Mouse (Mus musculus): Measurements from ENCODE around the gene Tubb2a. TPM values are rescaled to one million over a fixed set of nuclear protein-coding genes. Genes with fewer than 3 reads are reported as not detected.

Tubb2a gene
- total and polyA plus RNA-seq, 3 experiments, result 38.8 to 55.9 TPM; not detected in 1

- TF ChIP-seq SIN3A (IDR thresholded peaks at IDR 0.05; ENCODE audit: low read length) (peak; percentile 90), GATA1 (IDR thresholded peaks at IDR 0.05; ENCODE audit: low read depth, low read length) (peak; percentile 95), RAD21 (IDR thresholded peaks at IDR 0.05; ENCODE audit: low read depth, low read length) (no peak), TBP (IDR thresholded peaks at IDR 0.05; ENCODE audit: low read depth, low read length) (peak; percentile 33; the same call in 1 of the 2 replicates), TCF12 (IDR thresholded peaks at IDR 0.05; ENCODE audit: low read depth, low read length) (peak; percentile 95), NELFE (IDR thresholded peaks at IDR 0.05; ENCODE audit: low read depth, low read length) (no peak), UBTF (IDR thresholded peaks at IDR 0.05; ENCODE audit: borderline replicate concordance, insufficient read depth, low read depth, low read length) (no peak), EP300 (IDR thresholded peaks at IDR 0.05; ENCODE audit: low read depth in 1 of 2, low read length in 2 of 2) (peak; percentile 91 to 93), GABPA (IDR thresholded peaks at IDR 0.05; ENCODE audit: low read depth, low read length) (no peak), POLR2AphosphoS5 (IDR thresholded peaks at IDR 0.05; ENCODE audit: borderline replicate concordance, low read depth, low read length) (no peak), USF1 (IDR thresholded peaks at IDR 0.05; ENCODE audit: low read depth, low read length) (no peak; the same call in 1 of the 2 replicates), ZKSCAN1 (IDR thresholded peaks at IDR 0.05; ENCODE audit: low read depth, low read length) (no peak), POLR2AphosphoS2 (IDR thresholded peaks at IDR 0.05; ENCODE audit: low read length) (no peak), ZMIZ1 (IDR thresholded peaks at IDR 0.05; ENCODE audit: low read depth, low read length) (no peak), ZC3H11A (IDR thresholded peaks at IDR 0.05; ENCODE audit: low read depth, low read length) (no peak), JUND (IDR thresholded peaks at IDR 0.05; ENCODE audit: low read depth, low read length) (no peak), CTCF (IDR thresholded peaks at IDR 0.05 in 2 of 3, conservative IDR thresholded peaks at IDR 0.05 in 1 of 3; ENCODE audit: control insufficient read depth in 1 of 3, insufficient read depth in 1 of 3, low read depth in 2 of 3, low read length in 3 of 3, poor library complexity in 1 of 3, severe bottlenecking in 1 of 3) (no peak), MXI1 (IDR thresholded peaks at IDR 0.05; ENCODE audit: low read depth, low read length) (peak; percentile 77)
Observed at GRCm38 (mm10) chr13:34101908-34102307, 24.1 kb upstream of the Tubb2a start (continued).

GRCm38 (mm10) chr13:34101247-34101646, 23.4 kb upstream of the Tubb2a start:
- H3K9me3 ChIP-seq (replicated peaks; ENCODE audit: insufficient read depth, low read length), result no peaks in the 10 kb centered on the region
- peaks cover 0 to 11% of the 10 kb centered on the region in 2 experiments; a peak in 2 of 4 replicates for H3K36me3 ChIP-seq (ENCODE audit: control insufficient read depth in 1 of 2, insufficient read depth in 2 of 2, low read length in 2 of 2)
- peak overlapping the region; percentile 56 to 78 for H3K4me3 ChIP-seq (ENCODE audit: control insufficient read depth in 1 of 2, insufficient read depth in 1 of 2, low read depth in 2 of 2, low read length in 2 of 2)
- no peaks in the 10 kb centered on the region for H3K79me2 ChIP-seq (ENCODE audit: control insufficient read depth, insufficient read depth, low read length, poor library complexity)
- peak; percentile 68 for DNase-seq (ENCODE audit: low read depth, low spot score)
- H3K27ac ChIP-seq (ENCODE audit: control insufficient read depth, low read depth, low read length), result peak overlapping the region; percentile 66
- H3K4me1 ChIP-seq (ENCODE audit: control insufficient read depth in 1 of 2, insufficient read depth in 2 of 2, low read length in 2 of 2), result peaks cover 5 to 10% of the 10 kb centered on the region in 2 experiments
- H3K27me3 ChIP-seq (ENCODE audit: control insufficient read depth in 1 of 2, insufficient read depth in 2 of 2, low read length in 2 of 2), result no peaks in the 10 kb centered on the region
- peak overlapping the region; percentile 58 for H3K9ac ChIP-seq (ENCODE audit: control insufficient read depth, low read depth, low read length, poor library complexity, severe bottlenecking)
- TF ChIP-seq SMC3 (IDR thresholded peaks at IDR 0.05; ENCODE audit: low read depth, low read length) (no peak), USF2 (IDR thresholded peaks at IDR 0.05; ENCODE audit: borderline replicate concordance in 1 of 2, insufficient read depth in 1 of 2, low read depth in 1 of 2, low read length in 2 of 2) (no peak), HCFC1 (IDR thresholded peaks at IDR 0.05; ENCODE audit: low read depth, low read length) (no peak), ZC3H11A (IDR thresholded peaks at IDR 0.05; ENCODE audit: low read depth, low read length) (no peak), USF1 (IDR thresholded peaks at IDR 0.05; ENCODE audit: low read depth, low read length) (no peak), JUND (IDR thresholded peaks at IDR 0.05; ENCODE audit: low read depth, low read length) (no peak), TCF12 (IDR thresholded peaks at IDR 0.05; ENCODE audit: low read depth, low read length) (peak; percentile 25; the same call in 1 of the 2 replicates), ETS1 (IDR thresholded peaks at IDR 0.05; ENCODE audit: low read depth, low read length) (0 out of 2 replicates have a peak, but pooled peaks have one; percentile 41), TAL1 (IDR thresholded peaks at IDR 0.05; ENCODE audit: low read length) (peak; percentile 55; the same call in 1 of the 2 replicates), EP300 (IDR thresholded peaks at IDR 0.05; ENCODE audit: low read depth in 1 of 2, low read length in 2 of 2) (peak in 1 of 2 experiments; percentile 32; a peak in 1 of 4 replicates), MAZ (IDR thresholded peaks at IDR 0.05; ENCODE audit: low read depth, low read length) (no peak), UBTF (IDR thresholded peaks at IDR 0.05; ENCODE audit: borderline replicate concordance, insufficient read depth, low read depth, low read length) (no peak), ZNF384 (IDR thresholded peaks at IDR 0.05; ENCODE audit: low read depth, low read length) (no peak), MYB (IDR thresholded peaks at IDR 0.05; ENCODE audit: low read depth, low read length) (no peak), MAFK (IDR thresholded peaks at IDR 0.05; ENCODE audit: borderline replicate concordance, low read depth, low read length) (no peak), RAD21 (IDR thresholded peaks at IDR 0.05; ENCODE audit: low read depth, low read length) (no peak), NELFE (IDR thresholded peaks at IDR 0.05; ENCODE audit: low read depth, low read length) (no peak), KAT2A (conservative IDR thresholded peaks at IDR 0.05; ENCODE audit: low read depth, low read length) (no peak), POLR2A (IDR thresholded peaks at IDR 0.05; ENCODE audit: control insufficient read depth in 1 of 2, insufficient read depth in 1 of 2, low read depth in 1 of 2, low read length in 2 of 2, poor library complexity in 1 of 2) (no peak), BHLHE40 (IDR thresholded peaks at IDR 0.05; ENCODE audit: borderline replicate concordance, low read depth, low read length) (no peak), E2F4 (IDR thresholded peaks at IDR 0.05; ENCODE audit: borderline replicate concordance, low read depth, low read length) (no peak), MEF2A (IDR thresholded peaks at IDR 0.05; ENCODE audit: extremely low read depth, insufficient replicate concordance, low read depth, low read length, poor library complexity, severe bottlenecking) (no peak), GABPA (IDR thresholded peaks at IDR 0.05; ENCODE audit: low read depth, low read length) (no peak), POLR2AphosphoS2 (IDR thresholded peaks at IDR 0.05; ENCODE audit: low read length) (no peak), CHD2 (IDR thresholded peaks at IDR 0.05; ENCODE audit: low read length) (no peak)
